ENCODE assay signal across 23 mouse cellular contexts in the genomic region with DNA sequence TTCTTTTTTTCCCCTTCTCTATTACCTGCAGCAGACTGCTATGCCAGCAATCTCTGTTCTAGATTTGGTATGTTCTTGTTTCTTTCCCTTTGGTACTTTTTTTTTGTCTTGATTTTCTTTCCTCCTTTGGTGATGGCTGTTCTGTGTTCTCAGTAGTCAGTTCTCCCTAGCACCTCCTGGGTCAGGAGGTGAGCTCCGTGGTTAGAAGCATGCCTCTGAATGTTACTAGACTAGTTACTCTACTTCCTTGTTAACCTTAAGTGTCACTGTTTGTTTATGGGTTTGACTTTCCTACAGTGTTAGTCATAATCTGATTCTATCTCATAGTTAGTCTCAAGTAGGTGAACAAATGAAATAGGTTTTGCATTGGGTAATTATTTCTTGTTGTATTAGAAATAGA. TPM values are rescaled to one million over a fixed set of nuclear protein-coding genes. Genes with fewer than 3 reads are reported as not detected.
"Had no signal": no experiment of that assay in that cellular context is flagged by ENCODE, and none has a peak within 500 bp of the region (broad histone marks: within the 10 kb centered on the region; RNA-seq: fewer than 3 reads in every experiment).

No protein-coding gene starts in this region.

- DNase-seq: kidney, adult 2 months; kidney, postnatal 14 days; layer of hippocampus, adult 9-11 months; layer of hippocampus, postnatal 36 days; liver; liver, embryonic 13.5 days; liver, postnatal 0 days; right cerebral cortex, adult 18-20 months; right cerebral cortex, postnatal 25 days; thymus, adult 18-20 months; thymus, postnatal 14 days had no signal

- H3K27me3 ChIP-seq: kidney, embryonic 15.5 days; limb, embryonic 12.5 days; liver, embryonic 13.5 days; megakaryocyte, embryonic 14.5 days; midbrain, embryonic 12.5 days had no signal

- ATAC-seq: intestine, embryonic 16.5 days; liver, postnatal 0 days had no signal

- H3K27ac ChIP-seq: kidney, embryonic 15.5 days; limb, embryonic 12.5 days; liver, embryonic 13.5 days; macrophage; midbrain, embryonic 12.5 days had no signal

- H3K4me2 ChIP-seq: kidney, embryonic 15.5 days; limb, embryonic 12.5 days; liver, embryonic 13.5 days; midbrain, embryonic 12.5 days had no signal

- H3K9me3 ChIP-seq: kidney, embryonic 15.5 days; limb, embryonic 12.5 days; liver, embryonic 13.5 days; megakaryocyte, embryonic 14.5 days; midbrain, embryonic 12.5 days had no signal

- H3K4me1 ChIP-seq: kidney, embryonic 15.5 days; limb, embryonic 12.5 days; liver, embryonic 13.5 days; megakaryocyte, embryonic 14.5 days; midbrain, embryonic 12.5 days had no signal

- H3K4me3 ChIP-seq: kidney, embryonic 15.5 days; limb, embryonic 12.5 days; liver, embryonic 13.5 days; megakaryocyte, embryonic 14.5 days; midbrain, embryonic 12.5 days had no signal

- H3K36me3 ChIP-seq: liver, embryonic 13.5 days had no signal

- H3K9ac ChIP-seq: kidney, embryonic 15.5 days; limb, embryonic 12.5 days; liver, embryonic 13.5 days; liver, postnatal 0 days; midbrain, embryonic 12.5 days had no signal

RNA-seq across cellular contexts. Expression of gene Gm7168, which starts 57.2 kb away (rescaled TPM):
- total RNA-seq: layer of hippocampus, postnatal 36 days; left cerebral cortex, adult 8-10 months; left cerebral cortex, postnatal 36 days had no signal
- polyA plus RNA-seq: intestine, embryonic 16.5 days; kidney, adult 2 months; kidney, embryonic 15.5 days; limb, embryonic 12.5 days; liver, embryonic 13.5 days; liver, postnatal 0 days; lung, embryonic 16.5 days; macrophage; midbrain, embryonic 12.5 days; midbrain, postnatal 0 days; neural tube, embryonic 14.5 days; urinary bladder, adult 2 months had no signal
